Mouse (Mus musculus) frontal cortex, adult 2 months (tissue): ENCODE results near the gene Zmat3. TPM values are rescaled to one million over a fixed set of nuclear protein-coding genes. Genes with fewer than 3 reads are reported as not detected.

ENCODE experiments used
- DNase-seq, 2 experiments: peaks; one replicate each; pipeline ENCODE4 v3.0.0; 2022; ENCODE audit warnings: low spot score in 1 of 2; ENCODE audit errors: extremely low spot score in 1 of 2
- polyA plus RNA-seq: library from polyadenylated mRNA; depleted of rRNA; stranded (reverse); fragments of >200 nt; gene quantifications from 2 replicates; pipeline ENCODE4 v1.2.3, GENCODE M21; 2012; rRNA removed

The Zmat3 gene
- polyA plus RNA-seq, result 37.7 and 40.1 TPM in 2 replicates

DNA sequence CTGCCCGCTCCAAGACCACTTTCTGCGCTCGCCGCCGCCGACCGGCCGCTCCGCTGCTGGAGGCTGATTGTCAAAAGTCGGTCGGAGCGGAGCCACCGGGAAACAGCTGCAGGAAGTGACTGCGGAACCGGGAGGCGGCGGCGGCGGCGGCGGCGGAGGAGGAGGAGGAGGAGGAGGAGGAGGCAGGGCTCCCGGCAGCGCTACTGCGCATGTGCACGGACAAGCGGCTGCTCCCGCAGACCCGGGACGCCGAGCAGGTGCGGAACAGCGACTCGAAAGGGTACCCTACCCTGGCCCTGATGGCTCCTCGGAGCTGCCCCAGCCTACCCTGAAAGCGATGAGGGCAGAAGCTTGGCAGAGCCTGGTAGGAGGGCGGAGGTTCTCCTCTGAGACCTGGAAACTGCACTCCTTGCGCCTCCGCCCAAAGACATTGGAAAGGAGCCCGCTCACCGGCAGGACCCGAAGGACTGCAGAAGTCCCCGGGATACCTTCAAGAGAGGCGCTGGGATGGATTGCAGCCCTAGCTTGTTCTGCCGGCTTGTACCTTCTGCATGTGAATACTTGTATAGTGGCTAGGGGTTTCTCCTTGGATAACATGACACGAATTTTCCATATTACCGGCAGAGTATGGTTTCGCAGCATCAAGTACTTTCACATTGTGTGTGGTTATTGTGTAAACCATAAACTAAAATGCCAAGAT lies at the start of gene Zmat3:
Gene Zmat3, minus strand, starts transcription at position 469 of the 700 bp plus-strand sequence.
- DNase-seq, result peak in 1 of 2 experiments; percentile 85

- no peak for DNase-seq
Measured at GRCm38 (mm10) chr3:32414381-32414780, 48.6 kb upstream of the Zmat3 start.

- no peak for DNase-seq
Measured at GRCm38 (mm10) chr3:32412502-32413044, 46.8 kb upstream of the Zmat3 start.

DNA sequence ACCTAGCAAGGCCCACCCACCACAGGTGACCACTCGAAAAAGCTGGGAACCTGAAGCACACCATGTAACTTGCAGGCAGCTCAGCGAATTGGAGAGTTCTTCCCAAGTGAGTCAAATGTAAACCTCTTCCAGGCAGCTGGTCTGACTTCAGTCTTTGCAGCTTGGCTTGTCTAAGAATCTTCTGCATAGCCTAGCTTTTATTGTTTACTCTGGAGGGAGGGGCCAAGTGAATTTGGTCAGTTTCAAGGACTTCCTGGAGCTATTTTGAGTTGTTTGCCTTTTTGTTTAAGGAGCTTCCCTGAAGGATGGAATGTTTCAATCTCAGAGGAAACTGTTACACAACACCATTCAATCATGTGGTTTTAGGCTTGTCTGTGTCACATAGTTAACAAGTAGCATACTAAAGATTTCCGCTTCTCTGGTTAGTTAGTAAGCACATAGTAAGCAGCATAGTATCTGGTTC lies 43.0 kb upstream of the Zmat3 start:
- DNase-seq, result no peak

GRCm38 (mm10) chr3:32406804-32407203 lies 41.0 kb upstream of the Zmat3 start:
- DNase-seq, result no peak

GRCm38 (mm10) chr3:32405699-32406098 lies 39.9 kb upstream of the Zmat3 start:
- no peak for DNase-seq

DNA sequence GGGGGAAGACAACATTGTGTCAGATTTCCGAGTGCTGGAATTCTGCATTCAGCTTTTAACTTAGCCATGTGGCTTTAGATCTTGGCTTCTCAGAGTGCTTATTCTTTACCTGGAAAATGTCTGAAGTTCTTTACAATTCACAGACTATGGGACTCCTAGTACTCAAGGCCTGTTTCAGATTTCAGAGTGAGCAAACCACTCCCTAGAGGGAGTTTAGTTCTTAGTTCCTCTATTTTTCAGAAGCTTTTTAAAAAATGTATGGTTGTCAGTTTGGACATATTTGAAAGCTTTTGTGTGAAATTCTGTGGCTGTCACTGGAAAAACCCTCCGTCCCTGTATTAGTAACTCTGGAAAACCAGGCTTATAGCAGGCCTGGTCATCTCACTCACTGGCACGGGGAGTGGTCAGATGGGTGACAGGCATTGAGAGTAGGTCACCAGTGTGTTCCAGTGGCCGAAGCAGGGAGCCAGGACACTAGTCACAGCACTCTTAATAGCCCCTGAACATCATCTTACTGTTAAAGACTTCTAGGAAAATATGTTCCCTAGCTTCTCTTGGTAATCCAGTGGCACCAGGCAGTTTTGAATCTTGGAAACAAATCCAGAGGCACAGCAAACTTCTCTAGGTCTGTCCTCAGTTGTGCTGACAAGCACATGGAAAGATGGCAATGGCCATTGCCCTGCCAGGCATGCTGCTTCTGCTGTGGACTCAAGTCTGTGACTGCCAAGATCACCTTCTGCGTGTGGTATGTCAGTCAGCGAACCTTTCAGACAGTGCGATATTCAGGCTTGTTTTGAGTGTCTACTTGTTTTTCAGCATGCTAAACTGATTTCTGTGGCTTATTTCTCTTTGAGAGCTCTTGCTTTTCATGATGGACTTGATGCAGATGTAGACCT lies 37.4 kb upstream of the Zmat3 start:
- DNase-seq, result no peak

DNA sequence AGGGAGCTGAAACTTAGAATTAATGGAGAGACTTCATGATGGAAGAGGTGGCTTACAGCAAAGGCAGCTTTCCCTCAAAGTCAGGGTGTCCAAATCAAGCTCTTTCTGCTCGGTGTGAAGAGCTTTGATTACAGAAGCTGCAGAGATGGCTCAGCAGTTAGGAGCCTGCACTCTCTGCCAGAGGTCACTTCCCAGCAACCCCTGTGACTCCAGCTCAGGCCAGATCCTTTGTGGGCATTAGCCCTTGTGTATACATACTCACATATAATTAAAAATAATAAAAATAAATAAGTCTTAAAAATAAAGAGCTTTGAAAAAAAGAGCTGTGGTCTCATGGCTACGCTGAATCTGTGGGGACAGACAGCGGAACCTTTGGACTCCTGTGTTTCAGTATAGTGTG lies 35.8 kb upstream of the Zmat3 start:
- DNase-seq, result no peak

GRCm38 (mm10) chr3:32399931-32400330 lies 34.1 kb upstream of the Zmat3 start:
- DNase-seq, result no peak

DNA sequence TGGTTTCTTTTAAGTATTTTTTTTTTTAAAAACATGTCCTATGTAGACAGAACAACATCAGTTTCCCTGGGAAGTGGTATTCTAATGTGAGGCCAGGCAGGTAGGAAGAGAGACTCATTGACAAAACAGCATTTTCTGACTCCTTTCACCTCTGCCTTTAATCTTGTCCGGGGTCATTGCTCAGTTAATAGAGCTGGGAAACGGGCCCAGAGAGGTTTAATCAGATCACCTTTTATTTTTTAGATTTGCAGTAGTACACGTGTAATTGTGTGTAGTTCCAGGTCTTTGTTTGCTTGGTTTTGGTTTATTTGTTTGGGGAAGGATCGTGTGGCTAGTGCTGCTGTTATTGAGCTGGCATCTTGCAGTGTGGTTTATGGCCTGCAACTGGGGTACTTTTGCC lies 33.6 kb upstream of the Zmat3 start:
- DNase-seq, result no peak

DNA sequence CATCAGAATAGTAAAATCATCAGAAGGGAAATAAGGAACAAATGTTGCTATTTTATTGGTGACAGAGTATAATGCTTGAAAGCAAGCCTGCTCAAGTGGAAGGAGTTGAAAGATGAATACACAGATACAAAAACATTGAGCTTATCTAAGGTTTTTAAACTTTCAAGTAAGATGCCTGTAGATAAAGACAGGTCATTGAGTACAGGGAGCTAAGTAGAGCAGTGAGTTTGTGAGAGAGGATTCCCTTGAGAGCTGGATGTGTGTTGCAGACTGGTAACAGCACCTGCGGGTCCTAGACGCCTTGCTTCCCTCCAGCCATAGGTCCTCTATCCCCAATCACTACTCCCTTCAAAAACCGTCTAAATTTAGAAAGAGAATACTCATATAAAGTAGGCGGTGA lies 32.8 kb upstream of the Zmat3 start:
- no peak for DNase-seq

GRCm38 (mm10) chr3:32398175-32398538 lies 32.3 kb upstream of the Zmat3 start:
- DNase-seq, result no peak

DNA sequence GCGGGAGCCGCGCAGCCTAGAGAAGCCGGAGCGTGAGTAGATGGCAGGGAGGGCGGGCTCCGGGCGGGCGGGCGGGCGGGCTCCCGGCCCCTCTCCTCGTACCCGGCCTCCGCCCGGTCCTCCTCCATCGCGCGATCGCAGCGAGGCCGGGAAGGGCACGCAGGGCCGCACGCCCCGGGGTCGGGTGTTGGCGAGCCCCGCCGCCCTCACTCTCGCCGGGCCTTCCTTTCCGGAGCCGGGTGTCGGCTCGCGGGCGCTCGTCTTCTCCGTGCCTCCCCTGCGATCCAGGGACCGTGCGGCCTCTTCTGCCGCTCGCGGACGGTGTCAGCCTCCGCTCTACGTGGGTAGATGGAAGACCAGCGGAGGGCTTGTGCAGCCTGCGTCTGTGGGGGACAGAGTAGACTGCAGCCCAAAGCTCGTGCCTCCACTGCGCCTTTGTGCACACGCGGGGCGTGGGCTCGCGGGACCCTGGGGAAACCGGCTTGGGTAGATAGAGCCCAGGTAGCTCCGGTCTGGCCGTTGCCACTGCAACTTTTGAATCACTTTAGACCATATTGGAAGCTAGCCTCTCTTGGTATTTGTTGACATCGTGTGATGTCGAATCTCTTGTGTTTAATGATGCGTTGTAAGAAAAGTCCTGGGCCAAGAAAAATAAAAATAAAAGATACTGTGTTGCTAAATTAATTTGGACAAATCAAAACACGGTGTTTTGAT lies 31.8 kb upstream of the Zmat3 start, which contains the start of gene Pik3ca:
Gene Pik3ca, plus strand, starts transcription at position 211 of the 714 bp plus-strand sequence.
- DNase-seq, result peak; percentile 23 to 51

DNA sequence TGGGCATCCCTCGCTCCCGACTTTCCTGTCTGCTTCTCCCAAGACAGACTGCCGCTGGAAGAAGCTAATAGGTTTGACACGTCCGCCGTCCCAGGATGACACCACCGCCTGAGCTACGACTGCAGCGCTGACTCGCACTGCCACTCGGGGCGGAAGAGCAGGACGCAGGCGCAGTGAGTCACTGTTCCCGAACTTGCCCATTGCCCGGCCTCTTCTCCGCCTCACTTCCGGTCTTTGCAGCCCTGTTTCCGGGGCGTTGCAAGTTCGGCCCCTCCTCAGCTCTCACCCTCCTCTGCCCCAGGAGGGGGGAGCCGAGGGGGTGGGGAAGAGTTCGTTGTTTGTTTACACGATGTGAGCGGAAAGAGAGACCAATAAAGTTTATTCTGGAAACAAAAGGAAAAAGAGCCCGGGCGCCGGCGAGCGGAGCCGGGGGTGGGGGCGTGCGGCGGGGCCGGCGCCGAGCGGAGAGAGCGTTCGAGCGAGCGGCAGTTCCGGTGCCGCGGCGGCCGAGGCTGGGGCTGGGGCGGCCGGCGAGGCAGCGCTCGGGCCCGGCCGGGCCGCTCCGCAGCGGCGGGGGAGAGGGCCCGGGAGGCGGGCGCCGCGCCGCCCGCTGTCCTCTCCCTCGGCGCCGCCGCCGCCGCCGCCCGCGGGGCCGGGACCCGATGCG lies 31.1 kb upstream of the Zmat3 start:
- peak; percentile 96 to 98 for DNase-seq

DNA sequence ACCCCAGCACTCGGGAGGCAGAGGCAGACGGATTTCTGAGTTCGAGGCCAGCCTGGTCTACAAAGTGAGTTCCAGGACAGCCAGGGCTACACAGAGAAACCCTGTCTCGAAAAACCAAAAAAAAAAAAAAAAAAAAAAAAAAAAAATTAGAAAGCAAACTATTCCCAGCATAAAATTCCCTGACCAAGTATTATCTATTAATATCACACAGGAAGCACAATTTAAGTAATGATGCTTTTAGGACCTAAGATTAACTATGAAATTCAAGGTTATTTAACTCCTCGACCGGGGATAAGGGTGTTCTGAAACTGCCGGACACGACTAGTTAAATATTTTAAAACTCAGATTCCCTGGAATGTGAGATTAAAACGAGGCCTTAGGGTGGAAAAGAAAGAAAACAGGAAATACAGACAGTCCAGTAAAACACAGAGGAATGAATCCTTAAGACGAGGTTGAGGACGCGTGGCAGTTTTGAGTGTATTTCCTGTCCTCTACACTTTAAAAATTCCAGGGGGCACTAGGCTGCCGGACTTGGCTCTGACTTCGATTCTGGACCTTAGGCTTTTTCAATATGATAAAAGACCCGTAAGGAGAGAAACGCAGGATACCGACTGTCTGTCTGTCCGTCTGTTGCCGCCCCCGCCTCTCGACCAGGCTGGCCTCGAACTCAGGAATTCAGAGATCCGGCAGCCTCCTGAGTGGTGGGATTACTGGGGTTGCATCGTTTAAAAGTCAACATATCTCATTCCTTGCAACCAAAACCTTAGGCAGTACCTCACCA lies 30.1 kb upstream of the Zmat3 start:
- peak in 1 of 2 experiments; percentile 23 for DNase-seq

GRCm38 (mm10) chr3:32393986-32394385 lies 28.2 kb upstream of the Zmat3 start:
- no peak for DNase-seq

GRCm38 (mm10) chr3:32392841-32393240 lies 27.0 kb upstream of the Zmat3 start:
- DNase-seq, result no peak

GRCm38 (mm10) chr3:32381556-32381955 lies 15.7 kb upstream of the Zmat3 start:
- DNase-seq, result no peak

DNA sequence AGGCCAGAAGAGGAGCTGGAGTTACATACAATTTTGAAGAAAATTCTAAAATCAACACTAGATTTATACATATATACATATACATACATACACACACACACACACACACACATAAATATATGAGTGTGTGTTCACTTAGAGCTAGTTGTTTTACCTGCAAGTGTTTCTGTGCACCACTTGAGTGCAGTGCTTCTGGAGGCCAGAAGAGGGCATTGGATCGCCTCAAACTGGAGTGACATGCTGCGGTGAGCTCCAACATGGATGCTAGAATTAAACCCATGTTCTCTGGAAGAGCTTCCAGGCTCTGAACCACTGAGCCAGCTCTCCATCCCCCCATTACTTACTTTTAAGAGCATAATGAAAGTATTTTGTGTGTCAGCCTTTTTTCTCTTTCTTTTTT lies 14.1 kb upstream of the Zmat3 start:
- DNase-seq, result no peak
